Mouse (Mus musculus): ENCODE data around the gene Klhl29.

Gene Klhl29

GRCm38 (mm10) chr12:5254246-5254982 is 121.1 kb downstream of the Klhl29 start:
- DNase-seq (ENCODE audit: low read depth, low spot score) = no peak

GRCm38 (mm10) chr12:5253289-5254005 is 122.0 kb downstream of the Klhl29 start:
- DNase-seq (ENCODE audit: low read depth, low spot score) = no peak

- DNase-seq (ENCODE audit: low read depth, low spot score) = no peak
Observed at GRCm38 (mm10) chr12:5252569-5252968, 122.9 kb downstream of the Klhl29 start.

GRCm38 (mm10) chr12:5250042-5250441 is 125.4 kb downstream of the Klhl29 start:
- no peak for DNase-seq (ENCODE audit: low read depth, low spot score)

GRCm38 (mm10) chr12:5249068-5249467 is 126.4 kb downstream of the Klhl29 start:
- no peak for DNase-seq (ENCODE audit: low read depth, low spot score)

- no peak for DNase-seq (ENCODE audit: low read depth, low spot score)
Observed at GRCm38 (mm10) chr12:5247505-5247904, 128.0 kb downstream of the Klhl29 start.

GRCm38 (mm10) chr12:5246721-5247341 is 128.7 kb downstream of the Klhl29 start:
- DNase-seq (ENCODE audit: low read depth, low spot score) = no peak

GRCm38 (mm10) chr12:5246193-5246621 is 129.3 kb downstream of the Klhl29 start:
- no peak for DNase-seq (ENCODE audit: low read depth, low spot score)

GRCm38 (mm10) chr12:5245207-5245597 is 130.3 kb downstream of the Klhl29 start:
- DNase-seq (ENCODE audit: low read depth, low spot score) = no peak

- no peak for DNase-seq (ENCODE audit: low read depth, low spot score)
Observed at GRCm38 (mm10) chr12:5244431-5245206, 130.9 kb downstream of the Klhl29 start.

- no peak for DNase-seq (ENCODE audit: low read depth, low spot score)
Observed at GRCm38 (mm10) chr12:5243867-5244266, 131.6 kb downstream of the Klhl29 start.

GRCm38 (mm10) chr12:5243449-5243848 is 132.0 kb downstream of the Klhl29 start:
- DNase-seq (ENCODE audit: low read depth, low spot score) = no peak

- DNase-seq (ENCODE audit: low read depth, low spot score) = no peak
Observed at GRCm38 (mm10) chr12:5242551-5243330, 132.7 kb downstream of the Klhl29 start.

- no peak for DNase-seq (ENCODE audit: low read depth, low spot score)
Observed at GRCm38 (mm10) chr12:5239451-5240245, 135.8 kb downstream of the Klhl29 start.

- DNase-seq (ENCODE audit: low read depth, low spot score) = no peak
Observed at GRCm38 (mm10) chr12:5237078-5237477, 138.4 kb downstream of the Klhl29 start.

GRCm38 (mm10) chr12:5235596-5235995 is 139.9 kb downstream of the Klhl29 start:
- DNase-seq (ENCODE audit: low read depth, low spot score) = no peak

- DNase-seq (ENCODE audit: low read depth, low spot score) = no peak
Observed at GRCm38 (mm10) chr12:5230504-5230903, 145.0 kb downstream of the Klhl29 start.

- no peak for DNase-seq (ENCODE audit: low read depth, low spot score)
Observed at GRCm38 (mm10) chr12:5226676-5227654, 148.5 kb downstream of the Klhl29 start.

GRCm38 (mm10) chr12:5223595-5223994 is 151.9 kb downstream of the Klhl29 start:
- DNase-seq (ENCODE audit: low read depth, low spot score) = no peak
